Mouse (Mus musculus) heart, postnatal 36 days (tissue): ENCODE measurements around the gene Socs3. TPM values are rescaled to one million over a fixed set of nuclear protein-coding genes. Genes with fewer than 3 reads are reported as not detected.

Experiments
- DNase-seq, 2 experiments: peaks; one replicate each; pipeline ENCODE4 v3.0.0; 2021 to 2022
- intact Hi-C: fragments of 180-260 bp; cut with DNase I; formaldehyde crosslinking; loops from one replicate; pipeline ENCODE4 v1.15.1; 2025
- total RNA-seq, 2 experiments: library from RNA; stranded (reverse); gene quantifications; 2 replicates each; pipeline ENCODE4 v1.2.3; 2021

Socs3 gene
- total RNA-seq, 2 experiments from 2014 or later: 3.4 to 3.8 TPM

DNA sequence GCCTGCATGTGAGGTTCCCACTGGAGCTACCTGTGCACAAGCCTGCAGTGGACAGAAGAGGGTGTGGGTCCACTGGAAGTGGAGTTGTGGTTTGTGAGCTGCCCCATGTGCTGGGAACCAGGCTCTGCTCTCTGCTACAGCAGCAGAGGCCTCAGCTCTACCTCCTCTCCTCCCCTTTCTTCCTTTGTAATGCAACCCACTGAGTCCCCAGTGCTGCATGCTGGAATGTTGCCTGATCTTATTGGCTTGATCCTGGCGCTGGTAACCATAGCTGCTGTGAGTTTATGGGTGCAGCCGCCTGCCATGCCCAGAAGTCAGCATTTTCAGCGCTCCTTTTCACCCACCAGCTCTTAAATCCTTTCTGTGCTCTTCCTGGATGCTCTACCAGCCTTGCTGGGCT lies 26.2 kb upstream of the Socs3 start:
- no peak for DNase-seq
- intact Hi-C loops: no loop called here

GRCm38 (mm10) chr11:117995661-117996060 lies 25.8 kb upstream of the Socs3 start:
- no peak for DNase-seq
- intact Hi-C loops: no loop called here

DNA sequence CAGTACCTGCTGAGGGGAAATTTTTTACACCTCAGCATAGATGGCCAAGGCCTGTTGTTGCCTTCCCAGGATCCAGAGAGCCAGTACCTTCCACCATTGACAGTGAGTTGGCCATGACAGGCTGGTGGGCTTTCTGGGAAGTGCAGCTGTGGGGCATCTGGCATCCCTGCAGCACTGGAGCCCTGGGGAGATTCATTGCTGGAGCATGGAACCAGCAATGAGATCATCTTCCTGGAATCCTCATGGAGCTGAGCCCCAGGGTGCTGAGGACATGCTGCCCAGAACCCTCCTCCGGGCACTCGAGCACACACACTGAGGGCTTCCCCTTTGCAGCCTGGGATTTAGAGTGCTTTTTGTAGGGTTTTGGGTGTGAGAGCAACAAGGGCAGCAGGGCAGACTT lies 25.4 kb upstream of the Socs3 start:
- intact Hi-C loops: no loop called here
- no peak for DNase-seq

- intact Hi-C loops: no loop called here
- peak in 1 of 2 experiments; percentile 44 for DNase-seq
Measured at GRCm38 (mm10) chr11:117994250-117995057, 24.6 kb upstream of the Socs3 start.

GRCm38 (mm10) chr11:117993190-117994175 lies 23.6 kb upstream of the Socs3 start:
- intact Hi-C loops: no loop called here
- DNase-seq: no peak

- DNase-seq: peak in 1 of 2 experiments; percentile 31
- intact Hi-C loops: no loop called here
Measured at GRCm38 (mm10) chr11:117991502-117992470, 21.9 kb upstream of the Socs3 start.

- no peak for DNase-seq
- intact Hi-C loops: no loop called here
Measured at GRCm38 (mm10) chr11:117989926-117990325, 20.1 kb upstream of the Socs3 start.

- intact Hi-C loops: no loop called here
- no peak for DNase-seq
Measured at GRCm38 (mm10) chr11:117989241-117989640, 19.4 kb upstream of the Socs3 start.

DNA sequence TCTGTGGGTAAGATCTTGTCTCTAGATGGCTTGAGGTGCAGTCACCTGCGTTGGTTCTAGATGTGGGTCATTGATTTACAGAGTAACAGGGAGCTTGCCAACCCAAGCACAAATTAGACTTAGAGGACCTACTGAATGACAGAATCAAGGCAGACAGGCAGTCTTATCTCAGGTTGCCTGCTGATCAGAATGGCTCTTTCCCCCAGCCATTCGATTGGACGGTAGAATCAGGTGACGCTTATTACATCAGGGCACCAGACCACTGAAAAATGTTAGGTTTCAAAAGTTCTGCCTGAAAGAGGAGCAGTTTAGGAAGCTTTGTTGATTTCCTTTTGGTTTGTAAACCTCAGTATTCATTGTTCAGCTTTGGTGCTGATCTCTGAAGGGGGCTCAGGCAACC lies 18.1 kb upstream of the Socs3 start:
- DNase-seq: no peak
- intact Hi-C loops: no loop called here

GRCm38 (mm10) chr11:117987032-117987451 lies 17.2 kb upstream of the Socs3 start:
- intact Hi-C loops: no loop called here
- peak in 1 of 2 experiments; percentile 47 for DNase-seq

GRCm38 (mm10) chr11:117986126-117987031 lies 16.5 kb upstream of the Socs3 start, which contains the start of gene Pgs1:
TSS of gene Pgs1 (plus strand) at chr11:117986292.
- intact Hi-C loops: no loop called here
- DNase-seq: peak; percentile 93 to 94

DNA sequence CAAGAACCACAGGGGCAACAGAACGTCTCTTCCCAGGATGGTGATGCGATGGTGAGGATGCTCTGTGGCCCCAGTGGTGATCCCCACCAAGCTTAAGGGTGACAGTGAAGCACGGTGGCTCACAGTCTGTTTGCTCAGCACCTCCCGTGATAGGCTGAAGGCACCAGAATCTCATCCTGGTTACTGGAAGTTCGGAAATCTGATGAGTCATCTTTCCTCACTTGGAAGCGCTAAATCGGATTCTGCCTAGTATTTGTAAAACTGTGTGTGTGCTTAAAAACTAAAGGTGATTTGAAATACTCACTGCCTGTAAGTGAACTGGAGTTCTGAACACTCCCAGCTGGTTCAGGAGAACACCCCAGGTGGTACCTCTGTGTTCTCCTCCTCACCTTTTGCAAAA lies 13.9 kb upstream of the Socs3 start:
- no peak for DNase-seq
- intact Hi-C loops: no loop called here

DNA sequence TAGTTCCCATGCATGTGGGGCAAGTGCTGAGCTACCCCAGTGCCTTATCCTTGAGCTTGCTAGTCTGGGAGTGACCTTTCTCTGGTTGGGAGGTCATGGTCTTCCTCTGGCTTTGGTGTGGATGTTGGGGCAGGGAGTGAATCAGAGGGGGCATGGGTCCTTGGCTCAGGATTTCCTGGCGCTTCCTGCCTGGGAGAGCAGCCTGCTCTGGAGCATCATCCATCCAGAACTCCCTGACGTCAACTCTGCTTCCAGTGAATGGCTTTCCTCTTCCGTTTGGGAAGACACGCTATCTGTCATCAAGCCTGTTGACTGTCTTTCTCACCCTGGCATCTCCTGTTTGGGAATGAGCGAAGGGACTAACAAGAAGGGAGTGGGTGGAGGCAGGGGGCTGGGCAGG lies 12.6 kb upstream of the Socs3 start:
- intact Hi-C loops: no loop called here
- no peak for DNase-seq

DNA sequence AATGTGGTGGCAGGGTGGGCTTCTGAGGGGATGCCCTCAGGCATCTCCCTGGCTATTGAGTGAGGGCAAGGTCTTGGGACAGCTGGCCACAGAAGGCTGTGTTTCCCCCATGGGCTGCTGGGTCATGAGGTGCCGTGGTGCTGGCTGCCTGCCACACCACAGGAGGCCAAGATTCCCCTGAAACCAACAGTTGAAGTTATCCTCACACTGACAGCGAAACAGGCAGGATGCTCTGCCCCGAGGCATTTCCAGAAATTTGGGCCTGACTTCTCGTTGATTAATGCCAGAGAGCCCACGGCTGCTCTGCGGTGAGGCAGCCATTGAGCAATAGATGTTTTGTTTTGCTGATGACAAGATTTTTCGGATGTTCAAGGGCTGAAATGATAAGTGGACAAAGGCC lies 9.5 kb upstream of the Socs3 start:
- intact Hi-C loops: no loop called here
- DNase-seq: no peak

GRCm38 (mm10) chr11:117977694-117978360 lies 8.0 kb upstream of the Socs3 start:
- intact Hi-C loops: no loop called here
- no peak for DNase-seq

DNA sequence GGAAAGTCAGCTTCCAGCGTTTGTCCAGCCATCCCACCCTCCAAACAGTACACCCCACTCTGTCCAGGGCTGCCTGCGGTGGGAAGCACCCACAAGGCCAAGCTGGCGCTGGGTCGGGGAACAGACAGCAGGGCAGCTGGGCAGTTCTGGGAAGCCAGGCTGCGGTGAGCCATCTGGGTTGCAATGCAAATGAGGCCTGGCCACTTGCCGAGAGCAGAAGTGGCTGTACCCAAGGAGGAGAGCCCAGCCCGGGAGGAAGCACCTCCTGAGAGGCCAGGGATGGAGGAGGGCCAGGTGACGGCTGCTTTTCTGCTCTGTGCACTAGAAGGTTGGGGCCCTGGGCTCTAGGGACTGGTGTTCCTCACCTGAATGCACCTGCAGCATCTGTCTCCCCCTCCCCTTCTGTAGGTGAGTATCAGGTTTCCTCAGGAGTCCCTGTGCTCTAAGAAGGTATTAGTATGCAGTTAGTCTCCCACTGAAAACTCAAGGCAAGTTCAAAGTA lies 6.3 kb upstream of the Socs3 start:
- DNase-seq: peak; percentile 60 to 65
- intact Hi-C loops: no loop called here

- intact Hi-C loops: no loop called here
- DNase-seq: no peak
Measured at GRCm38 (mm10) chr11:117975211-117975967, 5.5 kb upstream of the Socs3 start.
